Mouse (Mus musculus): ENCODE results near the gene Acvr1. TPM values are rescaled to one million over a fixed set of nuclear protein-coding genes. Genes with fewer than 3 reads are reported as not detected.

The Acvr1 gene
- polyA plus RNA-seq, 1 experiment from 2014 or later, result 8.7 TPM

GRCm38 (mm10) chr2:58589637-58590036, 22.7 kb upstream of the Acvr1 start:
- Histone ChIP-seq H3K4me2 (no peak overlapping the region), H3K27ac (no peak overlapping the region), H3K9me3 (no peaks in the 10 kb centered on the region), H3K27me3 (no peaks in the 10 kb centered on the region), H3K4me3 (no peak overlapping the region), H3K36me3 (no peaks in the 10 kb centered on the region), H3K9ac (no peak overlapping the region), H3K4me1 (peaks cover 15% of the 10 kb centered on the region)
- no peak for ATAC-seq (ENCODE audit: insufficient number of reproducible peaks, low FRiP score, low TSS enrichment, low read depth)
- 55% methylated on average over 4 of the region's 4 CpGs for WGBS

GRCm38 (mm10) chr2:58586311-58586710, 19.4 kb upstream of the Acvr1 start:
- peaks cover 13% of the 10 kb centered on the region for H3K4me1 ChIP-seq
- no peak overlapping the region for H3K4me2 ChIP-seq
- H3K27me3 ChIP-seq, result no peaks in the 10 kb centered on the region
- no peak overlapping the region for H3K27ac ChIP-seq
- 38% methylated on average over 10 of the region's 10 CpGs for WGBS
- no peaks in the 10 kb centered on the region for H3K9me3 ChIP-seq
- no peak for ATAC-seq (ENCODE audit: insufficient number of reproducible peaks, low FRiP score, low TSS enrichment, low read depth)
- no peak overlapping the region for H3K9ac ChIP-seq
- H3K4me3 ChIP-seq, result no peak overlapping the region
- no peaks in the 10 kb centered on the region for H3K36me3 ChIP-seq

- Histone ChIP-seq H3K27me3 (no peaks in the 10 kb centered on the region), H3K9me3 (no peaks in the 10 kb centered on the region), H3K36me3 (no peaks in the 10 kb centered on the region), H3K4me2 (no peak overlapping the region), H3K27ac (no peak overlapping the region), H3K9ac (no peak overlapping the region), H3K4me3 (no peak overlapping the region), H3K4me1 (no peaks in the 10 kb centered on the region)
- 73% methylated on average over 2 of the region's 2 CpGs for WGBS
- no peak for ATAC-seq (ENCODE audit: insufficient number of reproducible peaks, low FRiP score, low TSS enrichment, low read depth)
Measured at GRCm38 (mm10) chr2:58574167-58574566, 7.2 kb upstream of the Acvr1 start.

DNA sequence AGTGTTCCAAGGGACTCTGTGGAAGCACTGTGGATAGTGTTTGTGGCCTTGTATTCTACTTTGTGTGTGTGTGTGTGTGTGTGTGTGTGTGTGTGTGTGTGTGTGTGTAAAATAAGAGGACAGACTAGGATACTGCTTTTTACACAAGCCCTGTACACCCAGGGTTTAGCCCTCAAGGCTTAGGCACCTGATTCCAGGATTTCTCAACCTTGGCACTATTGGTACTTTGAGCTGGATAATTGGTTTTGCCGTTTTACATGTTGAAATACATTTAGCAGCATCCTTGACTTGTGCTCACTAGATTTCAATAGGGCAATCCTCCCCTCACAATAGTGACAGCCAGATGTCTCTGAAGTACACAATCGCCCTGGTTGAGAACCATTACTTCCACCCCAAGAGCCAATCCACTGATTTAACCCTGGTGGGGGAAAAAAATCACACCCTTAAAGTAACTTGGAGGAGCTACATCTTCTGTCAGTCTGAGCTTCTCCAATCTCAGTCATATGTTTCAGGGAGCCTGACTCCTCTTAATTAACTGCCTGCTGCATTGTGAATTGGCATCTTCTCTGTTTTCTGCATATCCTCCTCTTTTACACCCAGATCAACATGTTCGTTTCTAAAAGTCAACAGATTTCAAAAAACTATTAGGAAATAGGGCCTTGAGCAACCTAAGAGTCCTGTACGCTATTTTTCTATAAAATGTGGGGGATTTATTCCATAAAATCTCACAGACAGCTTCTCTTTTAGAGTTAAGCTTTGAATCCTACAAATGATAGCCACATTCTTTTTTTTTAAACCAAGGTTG, 2.1 kb upstream of the Acvr1 start:
- WGBS, result 63% methylated on average over 4 of the region's 4 CpGs
- Histone ChIP-seq H3K27me3 (no peaks in the 10 kb centered on the region), H3K27ac (no peak overlapping the region), H3K4me3 (no peak overlapping the region), H3K9me3 (no peaks in the 10 kb centered on the region), H3K9ac (no peak overlapping the region), H3K4me1 (peaks cover 22% of the 10 kb centered on the region), H3K36me3 (no peaks in the 10 kb centered on the region), H3K4me2 (no peak overlapping the region)
- ATAC-seq (ENCODE audit: insufficient number of reproducible peaks, low FRiP score, low TSS enrichment, low read depth), result no peak

DNA sequence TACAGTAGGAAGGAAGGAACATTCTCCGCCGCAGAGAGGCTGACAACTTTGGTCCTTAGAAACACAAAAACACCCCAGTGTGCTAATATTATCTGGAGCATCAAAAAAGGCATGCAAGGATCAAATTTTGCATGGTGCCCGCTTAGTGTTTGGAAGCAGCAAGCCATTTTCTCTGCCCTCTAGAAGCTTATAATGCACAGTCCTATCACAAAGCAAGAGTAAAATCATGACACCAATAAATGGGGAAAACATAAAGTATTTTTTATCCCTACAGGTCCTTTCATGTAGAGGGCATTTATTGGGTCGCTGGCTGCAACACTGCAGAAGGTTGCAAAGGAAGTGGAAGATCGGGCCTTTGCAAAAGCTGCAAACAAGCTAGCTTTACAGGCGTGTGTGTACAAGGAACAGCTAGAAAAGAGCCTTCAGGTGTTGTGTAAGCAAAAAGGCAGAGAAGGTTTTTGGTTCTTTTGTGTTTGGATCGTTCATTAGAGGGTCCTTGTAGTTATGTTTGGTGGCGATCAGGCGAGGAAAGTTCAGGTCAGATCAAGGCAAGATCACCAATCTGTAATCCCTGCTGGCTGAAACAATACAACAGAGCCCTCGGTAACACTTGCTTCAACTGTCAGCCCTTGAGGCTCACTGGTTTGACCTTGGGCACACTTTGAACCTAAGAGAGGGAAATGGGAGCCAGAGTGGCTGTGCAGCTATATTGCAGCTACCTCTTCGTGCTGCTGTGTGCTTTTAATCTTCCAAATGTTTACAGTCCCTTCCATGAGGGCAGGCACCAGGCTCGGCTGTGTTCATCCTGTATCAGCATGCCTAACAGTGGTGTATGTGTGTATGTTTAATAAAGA, 1.1 kb upstream of the Acvr1 start:
- Histone ChIP-seq H3K36me3 (no peaks in the 10 kb centered on the region), H3K9me3 (no peaks in the 10 kb centered on the region), H3K27me3 (no peaks in the 10 kb centered on the region), H3K4me3 (peak overlapping the region; percentile 87), H3K4me2 (peak overlapping the region; percentile 59), H3K9ac (peak overlapping the region; percentile 91; the same call in 1 of the 2 replicates), H3K27ac (peak overlapping the region; percentile 97), H3K4me1 (peaks cover 26% of the 10 kb centered on the region)
- 9% methylated on average over 12 of the region's 12 CpGs for WGBS
- no peak for ATAC-seq (ENCODE audit: insufficient number of reproducible peaks, low FRiP score, low TSS enrichment, low read depth)

- H3K4me2 ChIP-seq, result peak overlapping the region; percentile 59
- peak overlapping the region; percentile 97 for H3K27ac ChIP-seq
- no peaks in the 10 kb centered on the region for H3K27me3 ChIP-seq
- no peaks in the 10 kb centered on the region for H3K36me3 ChIP-seq
- H3K4me1 ChIP-seq, result peaks cover 36% of the 10 kb centered on the region
- ATAC-seq (ENCODE audit: insufficient number of reproducible peaks, low FRiP score, low TSS enrichment, low read depth), result peak; percentile 35
- H3K4me3 ChIP-seq, result peak overlapping the region; percentile 87
- WGBS, result 0% methylated on average over 41 of the region's 78 CpGs
- peak overlapping the region; percentile 91 for H3K9ac ChIP-seq
- H3K9me3 ChIP-seq, result no peaks in the 10 kb centered on the region
Measured at GRCm38 (mm10) chr2:58566410-58567065, 419 bp downstream of the Acvr1 start.

GRCm38 (mm10) chr2:58566049-58566409, 928 bp downstream of the Acvr1 start:
- Histone ChIP-seq H3K9ac (peak overlapping the region; percentile 91), H3K27ac (peak overlapping the region; percentile 97), H3K4me2 (peak overlapping the region; percentile 57), H3K27me3 (no peaks in the 10 kb centered on the region), H3K4me1 (peaks cover 36% of the 10 kb centered on the region), H3K4me3 (peak overlapping the region; percentile 87), H3K9me3 (no peaks in the 10 kb centered on the region), H3K36me3 (no peaks in the 10 kb centered on the region)
- peak; percentile 20; the same call in 1 of the 2 replicates for ATAC-seq (ENCODE audit: insufficient number of reproducible peaks, low FRiP score, low TSS enrichment, low read depth)
- 4% methylated on average over 6 of the region's 6 CpGs for WGBS

DNA sequence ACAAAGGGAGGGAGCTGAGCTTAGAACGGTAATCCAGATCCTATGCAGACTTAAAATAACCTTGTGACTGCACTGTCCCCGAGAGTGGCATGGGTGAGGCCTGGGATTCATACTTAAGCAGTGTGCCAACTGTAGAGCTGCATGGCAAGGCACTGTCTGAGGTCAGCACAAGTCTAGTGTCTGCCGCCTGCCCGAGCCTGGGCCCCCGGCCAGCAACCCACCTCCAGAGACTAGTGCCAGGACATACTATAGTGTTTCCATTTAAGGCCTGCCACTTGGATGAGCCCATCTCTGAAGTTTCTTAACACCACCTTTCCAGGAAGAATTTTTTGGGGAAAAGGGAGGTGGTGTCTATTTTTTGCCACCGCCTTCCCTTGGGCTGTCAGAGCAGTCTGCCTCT, 1.7 kb downstream of the Acvr1 start:
- H3K9ac ChIP-seq, result no peak overlapping the region
- peaks cover 36% of the 10 kb centered on the region for H3K4me1 ChIP-seq
- no peak for ATAC-seq (ENCODE audit: insufficient number of reproducible peaks, low FRiP score, low TSS enrichment, low read depth)
- H3K27me3 ChIP-seq, result no peaks in the 10 kb centered on the region
- 43% methylated on average over 6 of the region's 6 CpGs for WGBS
- H3K4me2 ChIP-seq, result peak overlapping the region; percentile 57
- no peaks in the 10 kb centered on the region for H3K9me3 ChIP-seq
- H3K27ac ChIP-seq, result no peak overlapping the region
- H3K36me3 ChIP-seq, result no peaks in the 10 kb centered on the region
- peak overlapping the region; percentile 87 for H3K4me3 ChIP-seq

- H3K4me3 ChIP-seq, result no peak overlapping the region
- no peak overlapping the region for H3K9ac ChIP-seq
- peaks cover 33% of the 10 kb centered on the region for H3K4me1 ChIP-seq
- H3K9me3 ChIP-seq, result no peaks in the 10 kb centered on the region
- no peak overlapping the region for H3K27ac ChIP-seq
- no peaks in the 10 kb centered on the region for H3K27me3 ChIP-seq
- no peaks in the 10 kb centered on the region for H3K36me3 ChIP-seq
- WGBS, result 58% methylated on average over 4 of the region's 4 CpGs
- ATAC-seq (ENCODE audit: insufficient number of reproducible peaks, low FRiP score, low TSS enrichment, low read depth), result no peak
- H3K4me2 ChIP-seq, result no peak overlapping the region
Measured at GRCm38 (mm10) chr2:58562137-58562536, 4.8 kb downstream of the Acvr1 start.

DNA sequence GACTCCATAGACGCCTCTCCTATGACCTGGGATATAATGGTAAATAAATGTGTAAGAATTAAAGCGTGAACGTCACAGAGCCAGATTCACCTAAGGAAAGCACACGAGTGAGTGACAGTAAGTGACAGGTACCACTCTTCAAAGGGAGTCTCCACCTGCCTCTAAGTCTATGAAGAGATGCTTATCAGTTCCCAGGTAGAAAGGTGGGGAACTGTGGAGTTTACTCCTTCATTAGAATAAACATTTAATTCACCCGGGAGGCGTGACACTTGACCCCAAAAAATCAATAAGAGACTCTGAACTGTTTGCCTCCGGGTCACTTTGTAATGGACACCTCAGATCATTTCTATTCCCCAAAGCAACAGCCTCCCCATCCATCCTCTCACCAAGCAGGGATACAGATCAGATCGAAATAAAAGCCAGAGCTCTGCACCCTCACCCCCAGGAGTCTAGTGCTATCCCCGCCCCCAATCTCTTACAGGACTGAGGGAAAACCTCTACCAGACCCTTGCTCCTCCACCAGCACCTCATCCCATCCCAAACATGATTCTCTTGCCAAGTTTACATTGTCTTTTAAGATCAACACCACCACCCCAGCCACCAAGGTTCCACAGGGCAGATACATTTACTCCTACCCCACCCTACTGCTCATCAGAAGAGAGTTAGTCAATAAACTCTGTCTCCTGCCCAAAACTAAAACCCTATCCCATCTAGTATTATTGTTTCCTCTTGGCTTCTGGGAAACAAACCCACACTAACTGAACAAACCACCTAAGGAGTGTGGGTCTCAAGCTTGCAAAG, 9.7 kb downstream of the Acvr1 start:
- no peak for ATAC-seq (ENCODE audit: insufficient number of reproducible peaks, low FRiP score, low TSS enrichment, low read depth)
- Histone ChIP-seq H3K4me1 (peaks cover 13% of the 10 kb centered on the region), H3K27me3 (no peaks in the 10 kb centered on the region), H3K4me3 (no peak overlapping the region), H3K36me3 (no peaks in the 10 kb centered on the region), H3K9me3 (no peaks in the 10 kb centered on the region), H3K4me2 (no peak overlapping the region), H3K9ac (no peak overlapping the region), H3K27ac (no peak overlapping the region)
- 79% methylated on average over 9 of the region's 9 CpGs for WGBS

- Histone ChIP-seq H3K4me2 (no peak overlapping the region), H3K27me3 (no peaks in the 10 kb centered on the region), H3K27ac (no peak overlapping the region), H3K4me1 (peaks cover 32% of the 10 kb centered on the region), H3K4me3 (no peak overlapping the region), H3K9ac (no peak overlapping the region), H3K9me3 (no peaks in the 10 kb centered on the region), H3K36me3 (no peaks in the 10 kb centered on the region)
- no peak for ATAC-seq (ENCODE audit: insufficient number of reproducible peaks, low FRiP score, low TSS enrichment, low read depth)
- WGBS, result 59% methylated on average over 3 of the region's 3 CpGs
Measured at GRCm38 (mm10) chr2:58552296-58552695, 14.7 kb downstream of the Acvr1 start.
